Mouse (Mus musculus) hindbrain, embryonic 11.5 days (tissue): ENCODE results near the gene Jdp2. TPM values are rescaled to one million over a fixed set of nuclear protein-coding genes. Genes with fewer than 3 reads are reported as not detected.

Experiments used
- polyA plus RNA-seq: library from polyadenylated mRNA; unstranded; fragments of >200 nt; fragmentation: Nextera tagmentation; extraction: Ambion mirVana; gene quantifications from 2 replicates; pipeline ENCODE4 v1.2.1, GENCODE M21; 2014

Gene Jdp2
- polyA plus RNA-seq, 1 experiment from 2014 or later, result 0.43 TPM

Other genes starting within 250 kb of the Jdp2 start
- 279 TPM in 2 replicates for gene Tmed10, start 224.2 kb upstream of the Jdp2 start, polyA plus RNA-seq
- gene Fos, start 125.1 kb upstream of the Jdp2 start, polyA plus RNA-seq, result 1.4 and 1.6 TPM in 2 replicates
- 1.8 and 2.2 TPM in 2 replicates for gene Batf, start 87.6 kb downstream of the Jdp2 start, polyA plus RNA-seq
- gene Flvcr2, start 147.5 kb downstream of the Jdp2 start, polyA plus RNA-seq, result 1.3 TPM in 2 replicates
- gene Erg28, start 225.5 kb downstream of the Jdp2 start, polyA plus RNA-seq, result 107 and 121 TPM in 2 replicates
- 18.7 and 25.6 TPM in 2 replicates for gene Ttll5, start 225.6 kb downstream of the Jdp2 start, polyA plus RNA-seq